Mouse (Mus musculus) forebrain, embryonic 16.5 days (tissue): ENCODE results near the gene Tarbp1. TPM values are rescaled to one million over a fixed set of nuclear protein-coding genes. Genes with fewer than 3 reads are reported as not detected.

Experiments
- ATAC-seq: fragments of 200-750 bp; cut with Nextera tagmentation; 2 replicates; pipeline ENCODE4 v1.8.0; 2017; ENCODE audit warnings: mild to moderate bottlenecking, moderate library complexity
- H3K27ac ChIP-seq: fragments of 300-500 bp; sonication (generic); 2 replicates; pipeline ENCODE4 v1.5.1; 2014; ENCODE audit warnings: low read length, control low read depth
- H3K27me3 ChIP-seq: fragments of 300-500 bp; sonication (generic); replicated peaks from 2 replicates; pipeline ENCODE4 v1.6.1; 2014; ENCODE audit warnings: low read length; ENCODE audit not compliant: control insufficient read depth, insufficient read depth
- H3K36me3 ChIP-seq: fragments of 300-500 bp; sonication (generic); 2 replicates; pipeline ENCODE4 v1.6.1; 2014; ENCODE audit not compliant: control insufficient read depth, insufficient read depth
- H3K4me1 ChIP-seq: fragments of 300-500 bp; sonication (generic); replicated peaks from 2 replicates; pipeline ENCODE4 v1.6.1; 2014; ENCODE audit warnings: low read length; ENCODE audit not compliant: control insufficient read depth, insufficient read depth
- H3K4me2 ChIP-seq: fragments of 300-500 bp; sonication (generic); 2 replicates; pipeline ENCODE4 v1.6.1; 2014; ENCODE audit warnings: mild to moderate bottlenecking, low read length, control low read depth
- H3K4me3 ChIP-seq: fragments of 300-500 bp; sonication (generic); replicated peaks from 2 replicates; pipeline ENCODE4 v1.5.1; 2014; ENCODE audit warnings: mild to moderate bottlenecking, low read length, control low read depth
- H3K9ac ChIP-seq: fragments of 300-500 bp; sonication (generic); replicated peaks from 2 replicates; pipeline ENCODE4 v1.6.1; 2014; ENCODE audit warnings: low read depth, low read length, control low read depth
- H3K9me3 ChIP-seq: fragments of 300-500 bp; sonication (generic); 2 replicates; pipeline ENCODE4 v1.6.1; 2016; ENCODE audit warnings: low read length; ENCODE audit not compliant: control insufficient read depth
- WGBS: fragments of 180-500 bp; shearing (Covaris S2); extraction: QIAGEN DNeasy Blood & Tissue Kit; methylation state at CpG from one replicate; pipeline ENCODE4 v1.1.7; 2014; 5-methylcytosine and 5-hydroxymethylcytosine counted together
- polyA plus RNA-seq: library from polyadenylated mRNA; unstranded; fragments of >200 nt; fragmentation: Nextera tagmentation; extraction: Ambion mirVana; gene quantifications from 2 replicates; pipeline ENCODE4 v1.2.1, GENCODE M21; 2015

Gene Tarbp1
- polyA plus RNA-seq, 1 experiment from 2014 or later: 1.8 TPM

- Histone ChIP-seq H3K4me3 (no peak overlapping the region), H3K4me2 (no peak overlapping the region), H3K36me3 (no peaks in the 10 kb centered on the region), H3K9me3 (no peaks in the 10 kb centered on the region; the same call in 1 of the 2 replicates), H3K4me1 (no peaks in the 10 kb centered on the region), H3K27me3 (no peaks in the 10 kb centered on the region), H3K9ac (no peak overlapping the region), H3K27ac (no peak overlapping the region)
- ATAC-seq: no peak
- 54% methylated on average over 6 of the region's 6 CpGs for WGBS
Observed at GRCm38 (mm10) chr8:126509635-126510034, 34.8 kb upstream of the Tarbp1 start.

- Histone ChIP-seq H3K4me2 (no peak overlapping the region), H3K9me3 (no peaks in the 10 kb centered on the region; the same call in 1 of the 2 replicates), H3K9ac (no peak overlapping the region), H3K36me3 (no peaks in the 10 kb centered on the region), H3K4me1 (no peaks in the 10 kb centered on the region), H3K27ac (no peak overlapping the region), H3K27me3 (no peaks in the 10 kb centered on the region), H3K4me3 (no peak overlapping the region)
- 86% methylated on average over 8 of the region's 8 CpGs for WGBS
- ATAC-seq: no peak
Observed at GRCm38 (mm10) chr8:126508871-126509586, 34.2 kb upstream of the Tarbp1 start.

- no peaks in the 10 kb centered on the region for H3K36me3 ChIP-seq
- H3K4me2 ChIP-seq: no peak overlapping the region
- no peaks in the 10 kb centered on the region; the same call in 1 of the 2 replicates for H3K9me3 ChIP-seq
- ATAC-seq: no peak
- H3K4me3 ChIP-seq: no peak overlapping the region
- no peak overlapping the region for H3K27ac ChIP-seq
- H3K27me3 ChIP-seq: no peaks in the 10 kb centered on the region
- no peak overlapping the region for H3K9ac ChIP-seq
- H3K4me1 ChIP-seq: no peaks in the 10 kb centered on the region
- WGBS: 93% methylated on average over 2 of the region's 2 CpGs
Observed at GRCm38 (mm10) chr8:126508221-126508620, 33.4 kb upstream of the Tarbp1 start.

- 86% methylated on average over 16 of the region's 16 CpGs for WGBS
- no peaks in the 10 kb centered on the region for H3K4me1 ChIP-seq
- no peaks in the 10 kb centered on the region for H3K36me3 ChIP-seq
- ATAC-seq: no peak
- H3K9me3 ChIP-seq: no peaks in the 10 kb centered on the region
- no peak overlapping the region for H3K27ac ChIP-seq
- H3K9ac ChIP-seq: no peak overlapping the region
- H3K4me2 ChIP-seq: no peak overlapping the region
- no peaks in the 10 kb centered on the region for H3K27me3 ChIP-seq
- no peak overlapping the region for H3K4me3 ChIP-seq
Observed at GRCm38 (mm10) chr8:126504492-126505182, 29.8 kb upstream of the Tarbp1 start.

- Histone ChIP-seq H3K4me3 (no peak overlapping the region), H3K9ac (no peak overlapping the region), H3K27me3 (no peaks in the 10 kb centered on the region), H3K27ac (no peak overlapping the region), H3K9me3 (no peaks in the 10 kb centered on the region), H3K4me1 (peaks cover 11% of the 10 kb centered on the region), H3K4me2 (no peak overlapping the region), H3K36me3 (no peaks in the 10 kb centered on the region)
- 49% methylated on average over 2 of the region's 2 CpGs for WGBS
- ATAC-seq: no peak
Observed at GRCm38 (mm10) chr8:126502722-126503121, 27.9 kb upstream of the Tarbp1 start.

- Histone ChIP-seq H3K9ac (no peak overlapping the region), H3K27ac (no peak overlapping the region), H3K4me3 (no peak overlapping the region), H3K9me3 (no peaks in the 10 kb centered on the region), H3K36me3 (no peaks in the 10 kb centered on the region), H3K27me3 (no peaks in the 10 kb centered on the region), H3K4me2 (no peak overlapping the region), H3K4me1 (peaks cover 15% of the 10 kb centered on the region)
- no peak for ATAC-seq
- 93% methylated on average over 2 of the region's 2 CpGs for WGBS
Observed at GRCm38 (mm10) chr8:126499371-126499770, 24.5 kb upstream of the Tarbp1 start.

- no peak overlapping the region for H3K4me3 ChIP-seq
Observed at GRCm38 (mm10) chr8:126498465-126498864, 23.6 kb upstream of the Tarbp1 start.

GRCm38 (mm10) chr8:126497541-126498428 lies 22.9 kb upstream of the Tarbp1 start:
- peak overlapping the region; percentile 69 for H3K4me2 ChIP-seq
- H3K36me3 ChIP-seq: no peaks in the 10 kb centered on the region
- no peaks in the 10 kb centered on the region for H3K9me3 ChIP-seq
- no peaks in the 10 kb centered on the region for H3K27me3 ChIP-seq
- WGBS: 2% methylated on average over 27 of the region's 27 CpGs
- peak overlapping the region; percentile 68 for H3K9ac ChIP-seq
- H3K27ac ChIP-seq: peak overlapping the region; percentile 95
- peak overlapping the region; percentile 47 for H3K4me3 ChIP-seq
- ATAC-seq: peak; percentile 95
- H3K4me1 ChIP-seq: peaks cover 15% of the 10 kb centered on the region

More at GRCm38 (mm10) chr8:126498465-126498864, 23.6 kb upstream of the Tarbp1 start:
- H3K27ac ChIP-seq: peak overlapping the region; percentile 95
- H3K36me3 ChIP-seq: no peaks in the 10 kb centered on the region
- H3K9ac ChIP-seq: no peak overlapping the region; the same call in 1 of the 2 replicates
- peak; percentile 19; the same call in 1 of the 2 replicates for ATAC-seq
- H3K27me3 ChIP-seq: no peaks in the 10 kb centered on the region
- H3K4me2 ChIP-seq: peak overlapping the region; percentile 69
- peaks cover 15% of the 10 kb centered on the region for H3K4me1 ChIP-seq
- WGBS: 4% methylated on average over 6 of the region's 6 CpGs
- H3K9me3 ChIP-seq: no peaks in the 10 kb centered on the region

GRCm38 (mm10) chr8:126496915-126497314 lies 22.1 kb upstream of the Tarbp1 start:
- Histone ChIP-seq H3K4me3 (no peak overlapping the region), H3K27ac (no peak overlapping the region), H3K4me1 (peaks cover 15% of the 10 kb centered on the region), H3K9ac (peak overlapping the region; percentile 22; the same call in 1 of the 2 replicates), H3K27me3 (no peaks in the 10 kb centered on the region), H3K4me2 (no peak overlapping the region), H3K9me3 (no peaks in the 10 kb centered on the region), H3K36me3 (no peaks in the 10 kb centered on the region)
- WGBS: 82% methylated on average over 5 of the region's 5 CpGs
- ATAC-seq: no peak
